Mouse (Mus musculus) lung, embryonic 16.5 days (tissue): ENCODE data around the gene Tom1l2. TPM values are rescaled to one million over a fixed set of nuclear protein-coding genes. Genes with fewer than 3 reads are reported as not detected.

Experiments
- ATAC-seq: fragments of 200-750 bp; cut with Nextera tagmentation; 2 replicates; pipeline ENCODE4 v1.8.0; 2017; ENCODE audit warnings: low read depth, mild to moderate bottlenecking, moderate library complexity
- H3K27ac ChIP-seq: fragments of 300-500 bp; sonication (generic); 2 replicates; pipeline ENCODE4 v1.5.1; 2014; ENCODE audit warnings: mild to moderate bottlenecking, control low read depth, low read length
- H3K27me3 ChIP-seq: fragments of 300-500 bp; sonication (generic); 2 replicates; pipeline ENCODE4 v1.6.1; 2014; ENCODE audit warnings: low read depth, low read length, mixed read lengths; ENCODE audit not compliant: control insufficient read depth, insufficient read depth
- H3K36me3 ChIP-seq: fragments of 300-500 bp; sonication (generic); 2 replicates; pipeline ENCODE4 v1.6.1; 2014; ENCODE audit warnings: low read length; ENCODE audit not compliant: control insufficient read depth, insufficient read depth
- H3K4me1 ChIP-seq: fragments of 300-500 bp; sonication (generic); replicated peaks from 2 replicates; pipeline ENCODE4 v1.6.1; 2014; ENCODE audit warnings: low read length, mixed read lengths; ENCODE audit not compliant: control insufficient read depth, insufficient read depth
- H3K4me2 ChIP-seq: fragments of 300-500 bp; sonication (generic); 2 replicates; pipeline ENCODE4 v1.6.1; 2014; ENCODE audit warnings: low read depth, low read length, control low read depth
- H3K4me3 ChIP-seq: fragments of 300-500 bp; sonication (generic); 2 replicates; pipeline ENCODE4 v1.5.1; 2014; ENCODE audit warnings: mild to moderate bottlenecking, low read length, control low read depth
- H3K9ac ChIP-seq: fragments of 300-500 bp; sonication (generic); 2 replicates; pipeline ENCODE4 v1.6.1; 2014; ENCODE audit warnings: low read length, control low read depth
- H3K9me3 ChIP-seq: fragments of 300-500 bp; sonication (generic); 2 replicates; pipeline ENCODE4 v1.6.1; 2016; ENCODE audit warnings: low read length; ENCODE audit not compliant: control insufficient read depth
- WGBS: fragments of 180-500 bp; shearing (Covaris S2); extraction: QIAGEN DNeasy Blood & Tissue Kit; methylation state at CpG from one replicate; pipeline ENCODE4 v1.1.7; 2014; 5-methylcytosine and 5-hydroxymethylcytosine counted together
- polyA plus RNA-seq: library from polyadenylated mRNA; unstranded; fragments of >200 nt; fragmentation: Nextera tagmentation; extraction: Ambion mirVana; gene quantifications from 2 replicates; pipeline ENCODE4 v1.2.1, GENCODE M21; 2015

Tom1l2 gene
- polyA plus RNA-seq, 1 experiment from 2014 or later, result 29.6 TPM

GRCm38 (mm10) chr11:60192534-60192933 lies 160.2 kb downstream of the Tom1l2 start:
- ATAC-seq, result 0 out of 2 replicates have a peak, but pooled peaks have one; percentile 8
- H3K9ac ChIP-seq, result no peak overlapping the region
- H3K36me3 ChIP-seq, result peaks cover 35% of the 10 kb centered on the region
- WGBS, result 68% methylated on average over 6 of the region's 6 CpGs
- no peaks in the 10 kb centered on the region for H3K27me3 ChIP-seq
- peaks cover 3% of the 10 kb centered on the region; the same call in 1 of the 2 replicates for H3K4me1 ChIP-seq
- peaks cover 7% of the 10 kb centered on the region for H3K9me3 ChIP-seq
- H3K4me3 ChIP-seq, result no peak overlapping the region
- H3K4me2 ChIP-seq, result no peak overlapping the region
- no peak overlapping the region for H3K27ac ChIP-seq

GRCm38 (mm10) chr11:60190055-60190641 lies 162.6 kb downstream of the Tom1l2 start:
- no peak overlapping the region for H3K4me3 ChIP-seq
- H3K27ac ChIP-seq, result no peak overlapping the region; the same call in 1 of the 2 replicates
- H3K9me3 ChIP-seq, result peaks cover 7% of the 10 kb centered on the region
- H3K27me3 ChIP-seq, result no peaks in the 10 kb centered on the region
- peaks cover 52% of the 10 kb centered on the region for H3K36me3 ChIP-seq
- H3K4me2 ChIP-seq, result no peak overlapping the region
- no peak for ATAC-seq
- WGBS, result 73% methylated on average over 17 of the region's 17 CpGs
- H3K4me1 ChIP-seq, result peaks cover 14% of the 10 kb centered on the region
- no peak overlapping the region; the same call in 1 of the 2 replicates for H3K9ac ChIP-seq

- no peak overlapping the region for H3K4me3 ChIP-seq
- peaks cover 18% of the 10 kb centered on the region for H3K4me1 ChIP-seq
- ATAC-seq, result no peak
- H3K36me3 ChIP-seq, result peaks cover 47% of the 10 kb centered on the region
- H3K9ac ChIP-seq, result no peak overlapping the region
- no peak overlapping the region for H3K4me2 ChIP-seq
- peaks cover 2% of the 10 kb centered on the region for H3K9me3 ChIP-seq
- WGBS, result 68% methylated on average over 20 of the region's 21 CpGs
- no peaks in the 10 kb centered on the region for H3K27me3 ChIP-seq
- 0 out of 2 replicates have a peak overlapping the region, but pooled peaks have one; percentile 0 for H3K27ac ChIP-seq
Observed at GRCm38 (mm10) chr11:60189501-60190040, 163.1 kb downstream of the Tom1l2 start.

DNA sequence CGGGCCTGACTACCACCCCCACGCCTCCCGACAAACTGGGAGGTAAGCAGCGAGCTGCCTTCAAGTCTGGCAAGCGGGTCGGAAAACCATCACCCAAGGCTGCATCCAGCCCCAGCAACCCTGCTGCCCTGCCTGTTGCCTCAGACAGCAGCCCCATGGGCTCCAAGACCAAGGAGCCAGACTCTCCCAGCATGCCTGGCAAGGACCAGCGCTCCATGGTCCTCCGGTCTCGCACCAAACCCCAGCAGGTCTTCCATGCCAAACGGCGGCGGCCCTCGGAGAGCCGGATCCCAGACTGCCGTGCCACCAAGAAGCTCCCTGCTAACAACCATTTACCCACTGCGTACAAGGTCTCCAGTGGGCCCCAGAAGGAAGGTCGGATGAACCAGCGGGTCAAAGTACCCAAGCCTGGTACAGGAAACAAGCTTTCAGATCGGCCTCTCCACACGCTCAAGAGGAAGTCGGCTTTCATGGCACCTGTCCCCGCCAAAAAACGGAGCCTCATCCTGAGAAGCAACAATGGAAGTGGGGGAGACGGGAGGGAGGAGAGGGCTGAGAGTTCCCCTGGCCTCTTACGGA lies 164.3 kb downstream of the Tom1l2 start:
- no peak overlapping the region for H3K4me2 ChIP-seq
- H3K27ac ChIP-seq, result no peak overlapping the region
- no peak overlapping the region for H3K9ac ChIP-seq
- H3K4me1 ChIP-seq, result peaks cover 30% of the 10 kb centered on the region
- 86% methylated on average over 25 of the region's 25 CpGs for WGBS
- no peaks in the 10 kb centered on the region for H3K9me3 ChIP-seq
- no peak overlapping the region for H3K4me3 ChIP-seq
- ATAC-seq, result no peak
- peaks cover 38% of the 10 kb centered on the region for H3K36me3 ChIP-seq
- no peaks in the 10 kb centered on the region for H3K27me3 ChIP-seq

DNA sequence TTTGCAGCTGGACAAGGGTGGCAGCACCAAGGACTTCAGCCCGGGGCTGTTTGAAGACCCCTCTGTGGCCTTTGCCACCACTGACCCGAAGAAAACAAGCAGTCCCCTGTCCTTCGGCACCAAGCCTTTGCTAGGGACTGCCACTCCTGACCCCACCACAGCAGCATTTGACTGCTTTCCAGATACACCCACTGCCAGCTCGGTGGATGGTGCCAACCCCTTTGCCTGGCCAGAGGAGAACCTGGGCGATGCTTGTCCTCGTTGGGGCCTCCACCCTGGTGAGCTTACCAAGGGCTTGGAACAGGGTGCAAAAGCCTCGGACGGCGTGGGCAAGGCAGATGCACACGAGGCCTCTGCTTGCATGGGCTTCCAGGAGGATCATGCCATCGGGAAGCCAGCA lies 165.6 kb downstream of the Tom1l2 start:
- no peaks in the 10 kb centered on the region for H3K27me3 ChIP-seq
- H3K9ac ChIP-seq, result no peak overlapping the region
- 85% methylated on average over 11 of the region's 11 CpGs for WGBS
- ATAC-seq, result no peak
- H3K27ac ChIP-seq, result no peak overlapping the region
- peaks cover 38% of the 10 kb centered on the region for H3K36me3 ChIP-seq
- no peak overlapping the region for H3K4me3 ChIP-seq
- H3K4me1 ChIP-seq, result peaks cover 40% of the 10 kb centered on the region
- no peak overlapping the region for H3K4me2 ChIP-seq
- H3K9me3 ChIP-seq, result no peaks in the 10 kb centered on the region

DNA sequence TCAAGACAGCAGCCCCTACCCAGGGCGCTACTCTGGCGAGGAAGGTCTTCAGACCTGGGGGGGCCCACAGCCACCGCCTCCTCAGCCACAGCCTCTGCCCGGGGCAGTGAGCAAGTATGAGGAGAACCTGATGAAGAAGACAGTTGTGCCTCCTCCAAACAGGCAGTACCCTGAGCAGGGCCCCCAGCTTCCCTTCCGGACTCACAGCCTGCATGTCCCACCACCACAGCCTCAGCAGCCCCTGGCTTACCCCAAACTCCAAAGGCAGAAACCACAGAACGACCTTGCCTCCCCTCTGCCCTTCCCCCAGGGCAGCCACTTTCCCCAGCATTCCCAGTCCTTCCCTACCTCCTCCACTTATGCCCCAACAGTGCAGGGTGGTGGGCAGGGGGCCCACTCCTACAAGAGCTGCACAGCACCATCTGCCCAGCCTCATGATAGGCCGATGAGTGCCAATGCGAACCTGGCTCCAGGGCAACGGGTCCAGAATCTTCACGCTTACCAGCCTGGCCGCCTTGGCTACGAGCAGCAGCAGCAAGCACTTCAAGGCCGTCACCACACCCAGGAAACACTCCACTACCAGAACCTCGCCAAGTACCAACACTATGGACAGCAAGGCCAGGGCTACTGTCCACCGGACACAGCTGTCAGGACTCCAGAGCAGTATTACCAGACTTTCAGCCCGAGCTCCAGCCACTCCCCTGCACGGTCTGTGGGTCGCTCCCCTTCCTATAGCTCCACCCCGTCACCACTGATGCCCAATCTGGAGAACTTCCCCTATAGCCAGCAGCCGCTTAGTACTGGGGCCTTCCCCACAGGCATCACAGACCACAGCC lies 167.1 kb downstream of the Tom1l2 start:
- Histone ChIP-seq H3K9me3 (no peaks in the 10 kb centered on the region), H3K27ac (no peak overlapping the region), H3K4me1 (peaks cover 50% of the 10 kb centered on the region), H3K4me2 (no peak overlapping the region), H3K9ac (no peak overlapping the region), H3K27me3 (no peaks in the 10 kb centered on the region), H3K4me3 (no peak overlapping the region), H3K36me3 (peaks cover 28% of the 10 kb centered on the region)
- WGBS, result 57% methylated on average over 20 of the region's 20 CpGs
- peak; percentile 37 for ATAC-seq

DNA sequence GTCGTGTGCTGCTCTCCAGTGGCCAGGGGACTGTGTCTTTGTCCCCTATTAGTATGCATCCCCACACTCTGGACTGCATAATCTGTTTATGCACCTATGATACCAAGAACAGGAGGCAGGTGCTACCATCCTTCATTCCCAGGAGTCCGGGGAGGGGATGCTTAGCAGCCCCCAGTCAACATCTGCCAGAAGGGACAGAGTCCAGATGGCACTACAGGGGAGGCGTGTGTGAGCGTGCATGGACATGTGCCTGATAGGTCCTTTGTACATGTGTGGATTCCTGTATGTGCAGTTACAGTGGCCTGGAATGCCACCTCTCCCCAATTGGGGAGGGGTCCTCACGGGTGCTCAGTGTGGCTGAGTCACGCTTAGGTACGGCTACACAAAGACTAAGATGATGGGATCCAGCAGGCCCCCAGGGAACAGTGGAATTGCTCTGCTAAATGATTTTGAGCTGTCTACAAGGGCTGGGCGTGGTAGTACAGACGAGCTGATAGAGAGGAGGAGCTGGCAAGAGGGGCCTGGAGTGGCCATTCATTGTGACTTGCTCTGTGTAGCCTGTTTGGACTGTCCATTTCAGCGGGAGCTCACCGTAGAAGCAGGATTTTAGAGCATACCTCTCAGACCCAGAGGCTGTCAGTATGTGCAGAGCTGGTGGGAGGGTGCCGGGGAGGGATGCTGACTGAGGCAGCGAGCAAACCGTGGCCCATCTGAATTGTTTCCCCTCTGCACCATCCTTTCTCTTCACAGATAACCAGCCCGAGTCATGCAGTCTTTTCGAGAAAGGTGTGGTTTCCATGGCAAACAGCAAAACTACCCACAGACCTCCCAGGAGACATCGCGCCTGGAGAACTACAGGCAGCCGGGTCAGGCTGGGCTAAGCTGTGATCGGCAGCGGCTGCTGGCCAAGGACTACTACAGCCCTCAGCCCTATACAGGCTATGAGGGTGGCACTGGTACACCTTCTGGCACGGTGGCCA lies 168.1 kb downstream of the Tom1l2 start:
- H3K4me2 ChIP-seq, result no peak overlapping the region
- 41% methylated on average over 22 of the region's 22 CpGs for WGBS
- H3K4me1 ChIP-seq, result peaks cover 55% of the 10 kb centered on the region
- H3K9me3 ChIP-seq, result no peaks in the 10 kb centered on the region
- H3K36me3 ChIP-seq, result peaks cover 28% of the 10 kb centered on the region
- ATAC-seq, result no peak
- H3K27ac ChIP-seq, result no peak overlapping the region
- no peak overlapping the region for H3K9ac ChIP-seq
- no peak overlapping the region for H3K4me3 ChIP-seq
- H3K27me3 ChIP-seq, result no peaks in the 10 kb centered on the region

- Histone ChIP-seq H3K9me3 (no peaks in the 10 kb centered on the region), H3K9ac (no peak overlapping the region), H3K27ac (no peak overlapping the region), H3K4me2 (no peak overlapping the region), H3K36me3 (peaks cover 20% of the 10 kb centered on the region), H3K4me1 (peaks cover 70% of the 10 kb centered on the region), H3K27me3 (no peaks in the 10 kb centered on the region), H3K4me3 (no peak overlapping the region)
- 58% methylated on average over 2 of the region's 2 CpGs for WGBS
- no peak for ATAC-seq
Observed at GRCm38 (mm10) chr11:60182741-60183140, 170.0 kb downstream of the Tom1l2 start.
